Mouse (Mus musculus) urinary bladder, postnatal 4 days (tissue): ENCODE measurements at regions not wholly inside any gene's neighbourhood (a gene's known extent, or its start where the extent isn't known, plus 50 kb on each side); places are given as distances from the start of the nearest gene placed in this dataset.

ENCODE experiments used
- DNase-seq, 2 experiments: peaks; one replicate each; pipeline ENCODE4 v3.0.0; 2021 to 2022; ENCODE audit warnings: low spot score in 2 of 2

DNA sequence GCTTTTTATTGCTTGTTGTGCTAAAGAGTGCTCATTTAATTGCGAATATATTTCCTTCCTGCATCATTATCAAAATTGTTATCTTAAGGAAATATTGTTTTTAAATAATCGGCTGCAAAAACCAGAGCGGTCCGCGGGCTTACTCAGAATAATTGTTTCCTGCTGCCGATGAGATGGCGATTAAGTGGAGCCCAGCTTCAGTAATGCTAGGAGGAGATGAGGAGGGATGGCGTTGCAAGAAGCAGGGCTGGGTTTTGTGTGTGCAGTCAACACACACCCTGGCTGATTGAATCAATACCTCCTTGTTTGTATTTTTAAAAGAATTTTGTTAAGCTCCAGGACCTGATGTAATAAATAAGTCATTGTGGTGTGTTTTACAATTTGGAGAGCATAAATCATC is 331.2 kb downstream of the Setd4 start:
- no peak for DNase-seq

DNA sequence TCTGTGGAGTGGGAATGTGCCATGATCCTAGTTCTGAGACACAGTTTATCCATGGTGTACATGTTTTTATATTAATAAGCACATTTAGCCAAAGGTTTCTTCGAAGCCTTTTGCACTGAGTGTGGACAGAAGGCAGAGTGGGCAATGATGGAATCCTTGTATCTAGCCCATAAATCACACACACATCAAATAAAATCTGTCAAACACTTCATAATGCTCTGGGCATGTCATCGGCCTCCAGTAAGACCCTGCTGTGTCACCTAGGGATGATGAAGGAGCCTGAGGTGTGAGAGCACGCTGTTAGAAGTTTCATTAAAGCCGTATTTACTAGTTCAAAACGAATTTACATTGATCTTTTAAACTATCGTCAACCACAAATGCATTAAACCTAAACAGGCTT is 331.7 kb downstream of the Setd4 start:
- no peak for DNase-seq

DNA sequence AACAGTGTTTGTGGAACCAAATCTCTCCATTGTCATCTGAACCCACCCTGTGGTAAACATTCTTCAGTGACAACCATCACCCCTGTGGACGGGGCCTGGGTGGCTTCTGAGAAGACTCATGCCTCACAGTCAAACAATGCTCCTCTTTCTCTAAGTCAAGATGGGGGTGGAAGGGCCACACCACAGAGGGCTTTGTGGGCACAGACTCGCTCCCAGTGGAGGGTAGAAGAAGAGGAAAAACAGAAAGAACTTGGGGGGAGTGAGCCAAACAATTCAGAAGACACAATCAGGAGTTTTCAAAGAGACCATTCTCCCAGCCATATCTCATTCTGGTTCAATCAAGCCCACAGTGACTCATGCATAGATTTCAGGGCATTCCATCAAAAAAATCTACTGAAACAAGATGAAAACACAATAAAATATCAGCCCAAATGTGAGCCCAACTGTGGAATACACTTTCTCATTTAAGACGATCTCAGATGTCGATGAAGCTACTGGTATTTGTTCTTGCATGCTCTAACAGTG is 339.7 kb downstream of the Setd4 start:
- no peak for DNase-seq

DNA sequence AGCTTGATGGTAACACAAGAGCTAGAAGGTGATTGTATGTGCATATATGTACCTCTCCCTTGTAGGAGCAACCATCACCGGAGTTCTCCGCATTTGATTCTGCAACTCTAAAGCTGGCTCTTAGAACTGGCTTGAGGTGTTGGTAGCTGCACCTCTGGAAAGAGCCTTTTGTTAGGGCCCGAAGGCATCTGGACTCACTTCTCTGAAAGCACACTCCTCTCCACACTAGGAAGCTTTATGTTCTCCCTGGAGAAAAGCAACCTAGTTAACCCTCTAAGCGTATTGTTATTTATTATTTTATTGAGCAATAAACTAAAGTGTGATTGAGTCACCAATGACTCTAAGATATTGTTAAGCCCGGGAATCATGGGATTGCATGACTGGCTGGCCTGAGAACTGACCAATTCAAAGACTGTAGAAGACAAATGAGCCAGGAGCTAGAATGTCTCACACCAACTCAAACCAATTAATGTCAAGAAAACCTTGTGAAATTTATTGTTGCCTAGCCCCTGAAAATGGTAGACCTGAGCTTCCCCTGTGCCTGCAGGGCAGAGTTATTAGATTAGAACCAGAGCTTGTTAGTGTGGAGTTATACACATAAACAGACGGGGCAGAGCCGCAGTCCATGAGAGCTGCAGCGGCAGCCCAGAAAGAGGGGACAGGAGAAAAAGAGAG is 340.6 kb downstream of the Setd4 start:
- DNase-seq: no peak

DNA sequence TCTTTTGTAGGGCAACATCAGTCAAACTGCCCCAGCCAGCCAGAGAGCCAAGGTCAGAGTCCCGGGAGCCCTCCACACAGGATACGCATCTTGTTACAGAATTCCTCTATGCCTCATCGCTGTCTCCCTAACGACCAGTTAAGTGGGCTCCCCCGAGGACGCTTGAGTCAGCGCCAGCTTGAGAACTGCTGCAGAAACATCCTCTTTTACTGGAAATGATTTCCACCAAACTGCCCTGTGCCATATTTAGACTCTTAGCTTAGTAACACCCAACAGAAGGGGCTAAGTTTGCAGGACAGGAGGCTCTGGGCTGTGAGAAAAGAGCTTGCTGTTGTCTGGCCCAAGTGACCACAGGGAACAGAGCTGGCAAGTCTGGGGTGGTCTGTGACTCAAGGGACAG is 357.0 kb downstream of the Setd4 start:
- no peak for DNase-seq

DNA sequence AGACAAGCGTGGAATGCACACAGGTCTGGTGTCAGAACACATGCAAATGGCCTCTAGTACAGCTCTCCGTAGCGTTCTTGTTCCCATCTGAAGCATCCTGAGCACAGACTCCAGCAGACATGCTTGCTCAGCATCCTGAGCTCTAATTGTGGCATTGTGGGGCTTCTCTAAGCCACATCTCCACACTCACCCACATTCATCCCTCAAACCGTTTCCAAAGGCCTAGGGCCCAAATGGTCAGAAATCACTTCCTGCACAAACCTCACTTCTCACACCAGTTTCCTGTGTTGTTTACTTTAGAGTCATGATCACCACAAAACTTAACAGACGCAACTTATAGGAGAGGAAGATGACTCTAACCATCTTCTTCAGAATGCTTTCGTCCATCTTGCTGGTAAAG is 358.1 kb downstream of the Setd4 start:
- no peak for DNase-seq

DNA sequence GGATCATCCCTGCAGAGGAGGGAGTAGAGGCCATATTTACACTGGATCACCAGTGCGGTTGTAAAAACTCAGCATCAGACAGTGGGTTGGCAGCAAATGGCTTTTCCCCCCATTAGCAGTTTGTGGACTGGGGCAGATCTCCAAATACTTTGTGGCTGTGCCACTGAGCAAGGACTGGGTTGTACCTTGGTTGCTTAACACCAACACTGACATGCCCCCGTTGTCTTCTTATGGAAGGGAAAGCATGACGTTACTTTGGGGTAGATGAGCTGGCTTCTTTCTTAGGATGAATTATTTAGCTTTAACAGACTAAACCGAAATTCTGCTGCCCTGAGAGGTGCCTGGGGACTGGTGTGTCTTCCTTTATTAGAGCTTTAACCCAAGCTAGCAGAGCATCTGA is 365.0 kb downstream of the Setd4 start:
- no peak for DNase-seq

DNA sequence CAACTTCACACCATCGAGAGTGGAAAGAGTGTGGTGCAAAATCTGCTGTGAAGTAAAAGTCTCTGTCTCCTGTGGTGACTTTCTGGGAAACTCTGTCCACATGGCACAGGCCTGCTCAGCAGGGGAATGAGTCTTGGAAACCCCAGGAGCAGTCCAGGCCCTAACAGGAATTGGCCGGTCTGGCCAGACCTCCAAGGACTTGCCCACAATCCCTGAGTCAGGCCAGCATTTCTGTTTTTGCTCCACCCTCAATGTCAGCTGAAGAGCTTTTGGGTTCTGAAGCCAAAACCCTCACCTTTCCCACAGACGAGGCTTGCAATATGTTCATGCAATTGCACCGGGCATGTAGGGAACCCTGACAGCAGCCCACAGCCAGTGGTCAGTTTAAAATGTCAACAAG is 365.5 kb downstream of the Setd4 start:
- DNase-seq: no peak

DNA sequence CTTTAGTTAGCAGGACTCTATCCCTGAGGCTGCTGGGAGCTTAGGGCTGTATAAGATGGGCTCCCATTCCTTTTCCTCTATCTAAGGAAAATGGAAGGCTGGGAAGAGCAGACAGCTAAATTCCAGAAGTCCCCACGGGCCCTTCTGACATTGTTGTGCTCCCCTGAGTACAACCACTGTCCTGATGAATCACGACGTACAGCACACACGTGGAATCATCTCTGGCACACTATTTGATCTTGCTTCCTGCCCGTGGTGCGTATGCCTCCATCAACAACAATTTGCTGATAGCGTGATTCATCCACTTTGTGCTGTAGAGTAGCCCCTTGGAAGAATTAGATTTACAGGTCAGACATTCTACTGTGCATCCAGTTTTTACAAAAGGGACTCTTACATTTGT is 378.2 kb downstream of the Setd4 start:
- DNase-seq: no peak

DNA sequence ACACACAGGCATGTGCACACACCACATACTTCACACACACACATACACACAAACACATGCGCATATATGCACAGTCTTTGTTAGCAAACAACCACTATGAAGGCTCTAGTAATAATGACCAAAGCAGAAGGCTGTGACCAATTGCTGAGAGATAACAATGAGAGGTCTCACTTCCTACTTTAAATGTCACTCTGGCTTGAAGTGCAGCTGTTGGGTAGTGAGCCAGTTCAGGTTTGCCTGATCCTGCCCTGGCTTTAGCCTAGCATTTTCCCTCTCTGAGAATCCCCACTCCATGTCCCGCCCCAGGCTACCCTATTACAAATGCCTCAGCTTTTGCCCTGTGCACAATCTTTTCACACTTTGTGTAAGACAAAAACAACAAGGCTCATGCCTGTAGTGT is 378.7 kb downstream of the Setd4 start:
- DNase-seq: no peak

DNA sequence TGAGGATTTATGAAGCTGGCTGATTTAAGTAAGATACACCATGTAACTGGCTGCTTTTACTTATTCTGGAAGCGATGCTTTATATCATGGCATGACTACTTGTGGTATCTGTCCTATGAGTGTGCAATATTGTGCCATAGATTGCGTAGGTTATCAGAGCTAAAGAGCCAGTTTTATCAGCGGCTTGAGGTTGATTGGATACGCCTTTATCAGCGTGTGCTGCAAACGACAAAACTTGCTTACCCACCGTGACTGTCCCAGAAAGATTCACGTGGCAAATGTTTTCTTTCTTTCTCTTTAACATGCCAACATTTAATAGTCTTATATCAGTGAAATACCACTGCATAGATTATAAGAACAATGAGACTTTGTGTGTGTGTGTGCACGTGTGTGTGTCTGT is 384.1 kb downstream of the Setd4 start:
- DNase-seq: no peak

DNA sequence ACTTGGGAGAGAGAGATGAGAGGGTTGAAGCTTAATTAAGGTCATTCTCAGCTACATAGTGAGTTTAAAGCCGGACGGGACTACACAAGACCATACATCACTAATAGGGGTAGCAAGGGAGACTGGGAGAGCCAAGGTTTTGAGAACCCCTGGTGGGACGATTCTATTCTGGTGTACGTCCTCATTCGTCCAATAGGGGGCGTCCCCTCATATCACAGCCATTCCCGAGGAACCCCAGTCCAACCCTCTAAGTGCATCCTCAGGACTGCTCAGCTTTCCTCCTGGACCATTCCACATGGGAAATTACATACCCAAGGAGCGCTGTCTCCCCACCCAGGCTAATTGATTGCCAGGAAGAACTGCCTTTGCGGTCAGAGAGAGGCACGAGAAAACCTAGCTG is 385.5 kb downstream of the Setd4 start:
- no peak for DNase-seq

DNA sequence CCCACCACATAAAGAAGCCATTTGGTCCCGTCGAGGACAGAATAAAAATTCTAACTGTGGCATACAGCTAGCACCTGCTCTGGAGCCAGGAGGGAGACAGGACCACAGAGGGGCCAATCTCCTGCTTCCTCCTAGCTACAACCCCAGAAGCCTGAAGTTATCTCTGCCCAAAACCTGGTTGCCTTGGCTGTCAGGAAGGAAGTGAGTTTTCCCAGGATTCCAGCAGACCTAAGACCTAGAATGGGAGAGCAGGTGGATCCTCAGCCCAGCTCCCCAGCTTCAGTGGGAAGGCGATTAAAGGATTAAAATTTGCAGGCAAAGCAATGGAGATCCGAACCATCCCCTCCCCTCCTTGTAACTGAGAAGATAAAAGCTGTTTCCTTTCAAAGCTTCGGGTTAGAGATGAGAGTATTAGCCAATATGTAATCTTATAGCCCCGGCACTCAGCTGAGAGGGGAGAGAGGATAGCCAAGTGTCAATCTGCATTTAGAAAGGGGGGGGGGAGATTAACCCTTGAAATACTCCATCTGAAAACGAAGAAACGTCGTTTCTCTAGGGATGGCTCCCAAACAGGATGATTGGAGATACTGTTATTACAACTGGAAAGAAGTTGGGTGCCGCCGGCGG is 386.1 kb downstream of the Setd4 start:
- no peak for DNase-seq

DNA sequence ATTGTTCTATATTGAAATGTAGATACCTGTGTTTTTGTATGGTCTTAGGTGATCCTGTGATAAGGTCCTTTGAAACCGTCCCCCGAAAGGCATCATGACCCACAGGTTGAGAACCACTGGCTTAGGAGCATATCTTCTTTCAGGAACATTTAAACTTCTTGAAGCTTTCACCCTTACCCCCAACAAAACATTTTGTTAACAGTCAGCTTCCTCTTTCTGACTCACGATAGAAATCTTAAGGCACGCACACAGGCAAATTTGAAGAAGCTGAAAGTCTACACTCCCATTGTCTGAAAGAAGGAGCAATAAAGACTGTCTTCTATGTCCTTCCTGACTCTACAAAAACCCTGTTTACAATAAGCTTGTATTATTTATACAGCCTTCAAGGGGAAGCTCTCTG is 388.2 kb downstream of the Setd4 start:
- DNase-seq: no peak

DNA sequence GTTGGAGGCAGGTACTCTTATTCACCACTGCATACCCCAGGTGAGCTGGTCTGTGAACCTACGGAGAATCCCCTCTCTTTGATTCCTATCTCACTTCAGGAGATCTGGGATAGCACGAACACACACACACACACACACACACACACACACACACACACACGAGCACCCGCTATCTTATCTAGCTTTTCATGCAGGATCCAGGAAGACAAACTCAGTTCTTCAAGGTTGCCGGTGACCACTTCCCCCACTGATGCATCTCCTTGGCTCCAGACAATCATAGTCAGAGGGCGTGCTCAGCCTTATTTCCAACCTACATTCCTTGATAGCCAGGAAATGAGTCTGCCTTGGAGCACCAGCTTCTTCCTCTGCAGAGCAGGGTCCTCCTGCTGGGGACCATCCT is 387.7 kb upstream of the Runx1 start:
- no peak for DNase-seq

DNA sequence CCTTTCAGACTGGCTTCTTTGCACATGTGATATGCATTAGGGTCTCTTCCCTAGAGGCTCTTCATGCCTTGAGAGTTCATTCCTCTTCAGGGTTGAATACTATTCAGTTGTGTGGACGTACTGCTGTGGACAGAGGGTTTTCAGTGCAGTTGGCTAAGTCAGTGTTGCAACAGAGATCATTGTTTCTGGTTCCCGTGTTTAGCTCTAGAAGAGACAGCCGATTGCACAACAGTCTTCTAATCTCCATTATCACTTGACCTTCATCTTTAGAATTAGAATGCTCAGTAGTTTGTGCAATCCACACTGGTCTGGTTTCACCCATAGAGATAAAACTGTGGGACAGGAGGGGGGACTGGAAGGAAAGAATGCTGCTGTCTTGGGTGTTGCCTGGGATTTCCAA is 381.7 kb upstream of the Runx1 start:
- no peak for DNase-seq

DNA sequence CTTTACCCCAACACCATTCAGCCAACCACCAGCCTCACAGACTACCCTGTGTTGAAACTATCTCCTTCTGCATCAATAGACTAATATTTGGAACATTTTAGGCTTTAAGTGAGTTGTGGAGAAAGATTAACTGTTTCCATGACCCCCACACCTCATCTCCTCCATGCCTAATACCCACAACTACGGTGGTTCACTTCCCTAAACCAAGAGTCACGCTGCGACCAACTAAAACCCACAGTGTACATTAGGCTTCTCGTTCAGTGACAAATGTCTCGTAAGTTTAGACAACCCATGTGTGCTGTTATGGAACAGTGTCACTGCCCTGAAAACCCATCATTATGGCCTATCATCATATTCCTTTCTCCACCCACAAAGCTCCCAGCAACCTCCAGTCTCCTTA is 381.3 kb upstream of the Runx1 start:
- DNase-seq: no peak

DNA sequence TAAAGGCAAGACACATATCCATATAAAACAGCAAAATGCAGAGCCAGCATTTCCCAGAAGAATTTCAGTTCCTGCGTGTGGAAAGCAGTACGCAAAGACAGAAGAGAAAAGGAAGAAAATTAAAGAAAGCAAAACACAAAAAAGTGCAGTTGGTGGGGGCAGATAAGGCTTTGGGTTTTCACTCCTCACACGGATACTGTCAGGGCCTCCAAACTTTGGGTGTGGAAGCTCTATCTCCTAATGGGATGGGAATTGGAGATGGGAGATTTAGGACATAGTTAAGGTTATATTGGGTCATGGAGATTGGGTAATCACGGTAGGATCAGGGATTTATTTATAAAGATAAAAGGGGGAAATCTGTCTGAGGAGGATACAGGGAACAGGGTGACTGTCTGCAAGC is 380.4 kb upstream of the Runx1 start:
- no peak for DNase-seq

DNA sequence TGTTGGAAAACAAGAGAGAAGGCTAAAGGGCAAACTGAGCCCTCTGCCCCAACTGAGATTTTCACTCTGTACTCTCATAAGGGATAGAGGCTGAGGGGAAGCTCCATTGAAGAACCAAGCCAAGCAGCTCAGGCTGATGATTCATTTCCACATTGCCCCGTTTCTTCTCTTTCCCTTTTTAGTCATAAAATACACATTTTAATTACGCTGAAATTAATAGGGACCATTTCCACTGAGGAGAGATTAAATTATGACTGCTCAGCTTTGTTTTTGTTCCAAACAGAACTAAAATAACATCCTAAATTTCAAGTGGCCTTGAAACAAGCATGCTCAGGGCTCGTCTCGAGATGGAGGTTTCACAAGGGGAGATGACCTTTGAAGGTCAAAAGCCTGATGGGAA is 378.7 kb upstream of the Runx1 start:
- DNase-seq: no peak

DNA sequence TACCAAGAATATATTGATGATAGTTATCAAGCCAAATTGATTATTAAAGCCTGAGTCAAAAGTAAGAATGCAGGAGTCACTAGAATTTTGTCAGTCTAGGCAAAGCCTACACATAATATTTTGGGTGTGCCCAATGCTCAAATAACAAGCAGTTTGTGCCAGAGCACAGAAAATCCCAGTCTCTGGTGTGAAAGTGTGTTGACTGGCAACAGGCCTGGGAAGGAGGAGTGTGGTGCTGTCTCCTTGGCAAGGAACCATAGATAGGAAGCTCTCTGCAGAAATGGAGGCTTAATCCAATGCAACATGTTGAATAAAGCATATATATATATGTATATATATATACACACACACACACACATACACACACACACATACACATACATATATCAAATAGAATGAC is 376.6 kb upstream of the Runx1 start:
- no peak for DNase-seq

DNA sequence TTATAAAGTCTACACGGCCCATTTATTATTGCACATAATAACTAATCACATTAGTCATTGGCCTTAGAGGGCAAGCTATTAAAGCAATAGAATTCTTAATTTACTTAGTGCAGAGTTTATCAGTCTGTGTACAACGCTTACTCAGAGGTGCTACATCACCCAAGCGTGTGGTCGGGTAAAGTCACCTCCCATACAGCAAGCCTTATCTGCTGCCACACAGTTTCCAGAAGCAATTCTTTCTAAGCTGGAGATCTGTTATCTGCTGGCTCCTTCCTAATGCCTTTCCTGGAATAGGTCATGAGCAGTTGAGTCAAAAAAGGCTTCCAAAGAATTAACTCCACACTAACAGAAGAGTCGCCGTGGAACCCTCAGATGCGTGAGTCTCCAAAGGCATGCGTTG is 371.4 kb upstream of the Runx1 start:
- no peak for DNase-seq

DNA sequence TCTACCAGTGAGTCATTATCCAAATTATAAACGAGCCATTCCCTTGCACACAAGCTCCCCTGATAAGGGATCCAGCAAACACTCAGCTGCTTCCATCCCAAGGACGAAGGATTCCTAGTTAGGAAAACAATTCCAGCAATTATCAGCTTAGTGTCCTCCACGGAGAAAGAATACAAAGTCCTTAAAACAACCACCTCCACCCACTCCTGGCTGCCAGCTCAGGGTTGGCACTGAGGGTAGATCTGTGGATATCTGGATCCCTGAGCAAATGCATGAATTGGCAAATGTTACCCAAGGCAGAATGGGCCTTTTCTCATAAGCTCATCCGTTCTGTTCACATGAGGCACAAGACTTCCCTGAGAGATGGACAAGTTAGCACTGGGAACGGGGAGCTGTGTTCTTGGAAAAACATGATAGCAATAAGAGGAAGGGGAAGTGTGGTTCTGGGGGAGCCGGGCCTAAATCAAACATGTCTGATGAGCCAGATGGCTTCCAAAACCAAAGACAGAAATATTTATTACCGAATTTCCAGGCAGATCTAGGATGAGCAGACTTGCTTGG is 368.1 kb upstream of the Runx1 start:
- DNase-seq: no peak

DNA sequence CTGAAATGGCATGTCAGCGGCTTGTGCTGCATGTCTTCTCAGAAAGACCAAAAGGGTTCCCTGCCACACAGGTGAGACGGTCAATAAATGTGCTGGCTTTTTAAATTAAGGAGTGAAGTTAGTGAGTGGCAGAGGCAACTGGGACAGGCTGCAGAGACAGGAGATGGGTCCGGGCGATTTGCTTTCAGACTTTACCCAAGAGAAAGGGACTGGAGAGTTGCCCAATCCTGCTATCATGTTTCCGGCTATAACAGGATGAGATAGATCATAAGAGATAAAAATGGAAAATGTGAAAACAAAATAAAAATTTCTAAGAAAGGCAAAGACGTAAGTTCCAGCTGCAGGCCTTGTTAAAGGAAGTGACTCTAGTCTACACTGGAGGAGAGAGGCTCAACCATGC is 367.3 kb upstream of the Runx1 start:
- DNase-seq: no peak
